Mouse (Mus musculus) liver, postnatal 0 days (tissue): ENCODE results near the gene Dnase1l3. TPM values are rescaled to one million over a fixed set of nuclear protein-coding genes. Genes with fewer than 3 reads are reported as not detected.
A peak's percentile ranks its signal among the peaks of the same experiment; 100 is the strongest.

Source experiments
- ATAC-seq: fragments of 200-750 bp; cut with Nextera tagmentation; 2 replicates; pipeline ENCODE4 v1.8.0; 2017; ENCODE audit warnings: mild to moderate bottlenecking, moderate library complexity
- DNase-seq: peaks from one replicate; pipeline ENCODE4 v3.0.0-alpha.2; 2016
- H3K27ac ChIP-seq: fragments of 300-500 bp; sonication (generic); 2 replicates; pipeline ENCODE4 v1.5.1; 2014; ENCODE audit warnings: antibody characterized with exemption, moderate library complexity, mild to moderate bottlenecking, low read depth
- H3K27me3 ChIP-seq: fragments of 300-500 bp; sonication (generic); 2 replicates; pipeline ENCODE4 v1.6.1; 2014; ENCODE audit warnings: low read length, control low read depth, mixed read lengths; ENCODE audit not compliant: insufficient read depth
- H3K36me3 ChIP-seq: fragments of 300-500 bp; sonication (generic); replicated peaks from 2 replicates; pipeline ENCODE4 v1.6.1; 2014; ENCODE audit warnings: mild to moderate bottlenecking, control low read depth, low read length, moderate library complexity, mixed read lengths; ENCODE audit not compliant: insufficient read depth
- H3K4me1 ChIP-seq: fragments of 300-500 bp; sonication (generic); 2 replicates; pipeline ENCODE4 v1.6.1; 2014; ENCODE audit warnings: antibody characterized with exemption, mild to moderate bottlenecking, control low read depth; ENCODE audit not compliant: insufficient read depth
- H3K4me2 ChIP-seq: fragments of 300-500 bp; sonication (generic); 2 replicates; pipeline ENCODE4 v1.6.1; 2014; ENCODE audit warnings: low read depth, mild to moderate bottlenecking, low read length, moderate library complexity, mixed read lengths
- H3K4me3 ChIP-seq: fragments of 300-500 bp; sonication (generic); 2 replicates; pipeline ENCODE4 v1.5.1; 2014; ENCODE audit warnings: low read depth, low read length
- H3K9ac ChIP-seq: fragments of 300-500 bp; sonication (generic); replicated peaks from 2 replicates; pipeline ENCODE4 v1.6.1; 2014; ENCODE audit warnings: mild to moderate bottlenecking, moderate library complexity
- H3K9me3 ChIP-seq: fragments of 300-500 bp; sonication (generic); 2 replicates; pipeline ENCODE4 v1.6.1; 2016; ENCODE audit warnings: mild to moderate bottlenecking, control low read depth, low read length, mixed read lengths
- CTCF ChIP-seq: sonication (generic); IDR thresholded peaks from 2 replicates; pipeline ENCODE4 v1.5.1; 2016; ENCODE audit warnings: antibody characterized with exemption, low read depth
- EP300 ChIP-seq: IDR thresholded peaks from 2 replicates; pipeline ENCODE4 v1.6.1; 2016; ENCODE audit warnings: antibody characterized with exemption, low read depth, mild to moderate bottlenecking
- WGBS: fragments of 180-500 bp; shearing (Covaris S2); extraction: QIAGEN DNeasy Blood & Tissue Kit; methylation state at CpG from one replicate; pipeline ENCODE4 v1.1.7; 2014; ENCODE audit not compliant: insufficient replicate concordance; 5-methylcytosine and 5-hydroxymethylcytosine counted together
- polyA plus RNA-seq: library from polyadenylated mRNA; unstranded; fragments of >200 nt; fragmentation: Nextera tagmentation; extraction: Ambion mirVana; gene quantifications from 2 replicates; pipeline ENCODE4 v1.2.1, GENCODE M21; 2015

Gene Dnase1l3
- polyA plus RNA-seq, 1 experiment from 2014 or later: 13.2 TPM

DNA sequence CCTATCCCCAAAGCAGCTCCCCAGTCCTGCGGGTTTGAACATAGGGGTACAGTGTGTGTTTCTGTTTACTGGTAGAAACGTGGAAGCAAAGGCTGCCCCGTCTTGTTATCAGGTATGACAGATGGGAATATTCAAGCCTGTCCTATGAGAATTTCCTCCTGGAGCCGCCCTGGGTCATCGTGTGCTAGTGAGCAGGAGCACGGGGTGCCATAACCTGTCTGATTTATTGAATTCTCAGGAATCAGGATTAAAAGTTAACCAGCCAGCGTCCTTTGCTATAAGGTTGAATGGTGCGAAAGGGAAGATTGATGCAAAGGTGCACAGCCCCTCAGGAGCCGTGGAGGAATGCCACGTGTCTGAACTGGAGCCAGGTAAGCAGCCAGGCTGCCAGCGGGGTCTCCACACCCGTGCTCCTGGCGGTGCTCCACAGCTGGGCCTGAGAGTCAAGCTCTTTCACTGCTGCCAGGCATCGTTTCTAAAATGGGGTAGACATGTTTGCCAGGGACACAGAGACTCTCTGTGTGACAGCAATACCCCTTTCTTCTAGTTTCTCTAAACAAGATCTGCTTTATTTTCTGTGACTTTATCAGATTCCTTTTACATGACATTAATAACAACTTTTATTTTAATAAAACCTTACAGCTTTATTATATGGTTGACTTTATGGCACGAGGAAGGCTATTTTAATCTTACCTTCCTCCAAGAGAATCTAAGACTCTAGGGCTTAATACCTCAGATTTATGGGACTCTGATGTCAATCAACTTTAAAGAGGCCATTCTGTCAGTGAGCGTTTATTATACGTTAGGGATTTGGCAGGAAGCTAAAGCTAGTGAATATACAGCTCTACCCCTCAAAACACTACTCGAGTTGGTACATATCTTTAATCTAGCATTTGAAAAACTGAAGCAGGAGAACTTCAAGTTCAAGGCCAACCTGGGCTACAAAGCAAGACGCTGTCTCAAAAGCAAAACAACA lies 55.3 kb downstream of the Dnase1l3 start:
- H3K27ac ChIP-seq: no peak overlapping the region
- 69% methylated on average over 19 of the region's 19 CpGs for WGBS

DNA sequence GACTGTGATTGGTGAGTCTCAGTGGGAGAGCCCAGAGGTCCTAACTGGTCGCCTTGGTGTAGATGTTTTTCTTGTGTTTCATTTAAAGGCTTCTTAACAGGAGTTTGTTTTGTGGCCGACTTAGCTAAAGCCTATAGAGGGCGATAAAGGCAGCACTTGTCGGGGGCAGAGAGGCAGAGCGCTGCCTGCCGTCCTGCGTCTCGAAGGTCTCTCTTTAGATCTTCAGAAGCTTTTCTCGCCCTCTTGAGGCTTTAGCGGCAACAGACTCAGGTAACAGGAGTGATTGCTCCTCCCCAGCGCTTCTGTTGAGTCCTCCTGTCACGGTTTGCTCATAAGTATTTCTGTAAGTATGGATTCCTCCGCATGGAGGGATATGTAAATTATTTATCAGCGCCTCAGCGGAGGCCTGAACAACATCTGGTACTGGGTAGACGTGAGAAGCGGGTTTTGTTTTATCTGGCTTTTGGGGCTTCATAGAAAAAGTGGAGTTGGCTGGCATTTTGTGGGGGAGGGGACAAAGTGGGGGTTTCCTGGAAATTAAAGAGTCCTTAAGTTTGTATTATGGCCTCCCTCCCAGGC lies 57.2 kb downstream of the Dnase1l3 start:
- Histone ChIP-seq H3K4me1 (peaks cover 2% of the 10 kb centered on the region; the same call in 1 of the 2 replicates), H3K4me2 (no peak overlapping the region), H3K9me3 (no peaks in the 10 kb centered on the region), H3K4me3 (no peak overlapping the region), H3K9ac (no peak overlapping the region), H3K27ac (no peak overlapping the region), H3K27me3 (no peaks in the 10 kb centered on the region), H3K36me3 (peaks cover 19% of the 10 kb centered on the region; the same call in 1 of the 2 replicates)
- TF ChIP-seq CTCF (peak; percentile 54), EP300 (no peak)
- DNase-seq (no peak), ATAC-seq (no peak)
- 39% methylated on average over 17 of the region's 17 CpGs for WGBS

More for the DNA sequence above, 55.3 kb downstream of the Dnase1l3 start:
- no peak overlapping the region for H3K4me3 ChIP-seq
- ATAC-seq (no peak), DNase-seq (no peak)
- peaks cover 12% of the 10 kb centered on the region; the same call in 1 of the 2 replicates for H3K36me3 ChIP-seq
- H3K4me2 ChIP-seq: no peak overlapping the region
- TF ChIP-seq EP300 (no peak), CTCF (no peak)
- H3K9me3 ChIP-seq: no peaks in the 10 kb centered on the region
- no peaks in the 10 kb centered on the region for H3K27me3 ChIP-seq
- H3K4me1 ChIP-seq: peaks cover 5% of the 10 kb centered on the region
- no peak overlapping the region for H3K9ac ChIP-seq

DNA sequence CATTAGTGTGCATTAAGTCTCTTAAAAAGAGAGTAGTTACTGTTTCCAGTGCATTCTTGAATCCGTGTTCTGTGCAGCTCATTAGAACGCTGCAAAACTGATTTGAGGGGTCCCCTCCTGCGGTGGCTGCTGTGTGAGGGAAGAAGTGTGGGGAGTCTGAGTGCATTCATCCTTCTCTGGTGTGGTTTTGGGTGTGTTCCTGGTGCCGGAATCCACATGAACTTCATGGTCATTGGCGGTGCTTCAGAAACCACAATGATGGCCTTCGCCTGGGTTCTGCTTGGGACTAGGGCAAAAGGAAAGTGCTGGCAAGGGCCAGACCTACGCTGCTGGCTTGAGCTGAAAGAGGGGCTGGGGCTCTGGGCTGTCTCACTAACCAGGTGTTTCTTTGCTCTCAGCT lies 60.2 kb downstream of the Dnase1l3 start:
- Histone ChIP-seq H3K4me1 (peaks cover 2% of the 10 kb centered on the region; the same call in 1 of the 2 replicates), H3K9me3 (no peaks in the 10 kb centered on the region), H3K4me3 (no peak overlapping the region), H3K27ac (no peak overlapping the region), H3K9ac (no peak overlapping the region), H3K27me3 (no peaks in the 10 kb centered on the region), H3K36me3 (peaks cover 31% of the 10 kb centered on the region), H3K4me2 (0 out of 2 replicates have a peak overlapping the region, but pooled peaks have one; percentile 23)
- 56% methylated on average over 7 of the region's 7 CpGs for WGBS
- TF ChIP-seq EP300 (no peak), CTCF (no peak)
- DNase-seq (no peak), ATAC-seq (no peak)

DNA sequence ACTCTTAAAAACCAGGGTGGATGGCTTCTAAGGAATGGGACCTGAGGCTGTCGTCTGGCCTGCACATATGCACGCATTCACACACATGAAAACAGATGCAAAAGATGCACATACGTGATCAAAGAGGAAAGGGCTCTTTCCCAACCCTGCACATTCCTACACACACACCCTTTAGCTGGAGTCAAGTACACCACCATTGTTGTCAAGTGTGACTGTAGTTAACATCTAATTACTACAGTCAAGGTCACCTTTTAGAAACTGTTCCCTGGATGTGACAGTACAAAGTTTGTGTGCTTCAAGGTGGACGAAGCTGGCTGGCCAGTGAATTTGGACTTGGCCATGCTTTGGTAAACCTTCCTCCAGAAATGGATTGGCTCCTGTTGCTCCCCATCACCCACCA lies 62.2 kb downstream of the Dnase1l3 start:
- Histone ChIP-seq H3K27me3 (no peaks in the 10 kb centered on the region), H3K4me3 (no peak overlapping the region), H3K9me3 (no peaks in the 10 kb centered on the region), H3K36me3 (peaks cover 34% of the 10 kb centered on the region), H3K4me1 (no peaks in the 10 kb centered on the region), H3K27ac (no peak overlapping the region), H3K4me2 (no peak overlapping the region), H3K9ac (no peak overlapping the region)
- TF ChIP-seq CTCF (no peak), EP300 (no peak)
- no peak for ATAC-seq
- 75% methylated on average over 4 of the region's 4 CpGs for WGBS
- no peak for DNase-seq

DNA sequence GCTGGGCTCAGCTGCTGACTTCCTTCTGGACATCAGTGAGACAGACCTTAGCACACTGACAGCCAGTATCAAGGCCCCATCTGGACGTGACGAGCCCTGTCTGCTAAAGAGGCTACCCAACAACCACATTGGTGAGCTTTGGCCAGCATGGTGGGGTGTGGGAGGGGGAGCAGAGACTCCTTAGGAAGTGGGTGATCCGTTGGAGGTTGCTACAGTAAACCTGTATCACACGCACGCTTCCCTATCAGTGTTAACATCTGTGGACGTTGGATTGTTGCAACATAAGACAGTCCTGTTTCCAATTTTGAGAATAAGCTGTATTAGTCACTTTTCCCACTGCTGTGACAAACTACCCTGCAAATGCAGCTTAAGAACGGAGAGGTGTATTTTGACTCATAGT lies 65.3 kb downstream of the Dnase1l3 start:
- Histone ChIP-seq H3K4me2 (no peak overlapping the region), H3K27me3 (no peaks in the 10 kb centered on the region), H3K4me3 (no peak overlapping the region), H3K9me3 (no peaks in the 10 kb centered on the region), H3K27ac (no peak overlapping the region), H3K4me1 (no peaks in the 10 kb centered on the region), H3K36me3 (peaks cover 38% of the 10 kb centered on the region), H3K9ac (no peak overlapping the region)
- 37% methylated on average over 7 of the region's 7 CpGs for WGBS
- no peak for ATAC-seq
- no peak for TF ChIP-seq EP300
- no peak for TF ChIP-seq CTCF
- no peak for DNase-seq

DNA sequence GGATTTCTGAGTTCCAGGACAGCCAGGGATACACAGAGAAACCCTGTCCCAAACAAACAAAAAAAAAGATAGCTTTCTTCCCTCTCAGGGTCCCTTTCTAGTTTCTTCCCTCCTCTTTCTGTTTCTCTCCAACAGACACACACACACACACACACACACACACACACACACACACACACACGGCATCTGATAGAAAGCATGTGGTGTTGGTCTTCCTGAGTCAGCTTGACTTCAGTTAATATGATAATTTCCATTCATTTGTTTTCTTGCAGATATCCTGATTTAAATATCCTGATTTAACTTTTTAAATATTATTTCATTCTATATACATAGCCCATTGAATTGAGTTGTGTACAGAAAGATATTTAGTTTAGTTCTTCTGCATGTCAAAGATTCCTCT lies 66.0 kb downstream of the Dnase1l3 start:
- H3K27ac ChIP-seq: no peak overlapping the region
- peaks cover 37% of the 10 kb centered on the region for H3K36me3 ChIP-seq
- no peak overlapping the region for H3K9ac ChIP-seq
- H3K4me1 ChIP-seq: no peaks in the 10 kb centered on the region
- DNase-seq (no peak), ATAC-seq (no peak)
- no peaks in the 10 kb centered on the region for H3K9me3 ChIP-seq
- H3K27me3 ChIP-seq: no peaks in the 10 kb centered on the region
- H3K4me2 ChIP-seq: no peak overlapping the region
- no peak overlapping the region for H3K4me3 ChIP-seq
- 30% methylated on average over 1 of the region's 1 CpGs for WGBS
- no peak for TF ChIP-seq EP300
- TF ChIP-seq CTCF: no peak
